Mouse (Mus musculus): Measurements from ENCODE around the gene Nkiras2.
"Not testable (repeated sequence)": the region's sequence is repeated elsewhere in the genome, so short reads cannot be mapped to it uniquely, and the experiment has no call there.

Nkiras2 gene

GRCm38 (mm10) chr11:100601372-100601771 is 17.7 kb upstream of the Nkiras2 start:
- DNase-seq (ENCODE audit: low spot score), result no peak

- no peak for DNase-seq (ENCODE audit: low spot score)
These were observed 15.9 kb upstream of the Nkiras2 start for GRCm38 (mm10) chr11:100603155-100603554.

DNA sequence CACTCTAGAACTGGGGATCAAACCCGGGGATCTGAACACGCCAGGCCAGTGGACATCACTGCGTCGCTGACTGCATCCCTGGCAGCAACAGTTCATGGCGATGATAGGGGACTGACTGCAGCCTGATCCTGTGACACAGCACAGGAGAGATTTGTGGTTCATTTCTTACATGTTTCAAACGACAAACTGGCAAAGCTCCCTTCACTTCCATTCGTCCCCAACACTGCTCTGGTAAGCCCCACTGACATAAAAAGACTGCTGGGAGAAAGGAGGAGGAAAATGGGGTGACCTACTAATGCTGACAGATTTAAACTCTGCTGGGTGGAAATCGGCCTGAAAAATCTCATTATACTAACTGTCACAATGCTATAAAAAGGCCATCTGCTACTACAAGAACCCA is 15.2 kb upstream of the Nkiras2 start:
- no peak for DNase-seq (ENCODE audit: low spot score)

DNA sequence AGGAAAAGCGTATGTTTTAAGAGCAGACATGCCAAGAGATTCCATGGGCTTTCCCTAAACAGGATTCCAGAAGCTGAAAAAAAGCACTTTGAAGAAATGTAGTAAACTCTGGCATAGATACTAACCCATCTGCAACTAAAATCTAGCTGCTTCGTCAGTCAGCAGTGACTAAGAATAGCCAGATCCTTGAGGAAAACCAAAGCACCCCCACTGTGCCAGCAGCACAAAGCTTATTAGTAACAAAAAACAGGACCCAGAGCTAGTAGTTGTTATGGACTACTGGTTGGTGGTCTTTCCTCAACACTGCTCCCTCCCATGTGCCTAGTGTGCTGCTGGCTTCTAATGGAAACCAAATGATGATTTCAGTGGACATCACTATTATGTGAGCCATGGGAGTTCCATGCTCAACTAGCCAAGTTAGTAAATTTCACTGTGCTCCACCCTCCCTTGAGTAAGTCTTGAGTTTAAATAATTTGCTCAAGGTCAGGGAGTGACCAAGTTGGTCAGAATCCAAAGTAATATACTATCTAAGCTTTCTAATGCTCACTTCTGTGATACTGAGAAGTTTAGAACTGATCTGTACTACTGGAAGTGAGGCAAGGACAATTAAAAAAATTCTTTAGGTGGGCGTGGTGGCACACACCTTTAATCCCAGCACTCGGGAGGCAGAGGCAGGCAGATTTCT is 14.6 kb upstream of the Nkiras2 start:
- DNase-seq (ENCODE audit: low spot score), result no peak

DNA sequence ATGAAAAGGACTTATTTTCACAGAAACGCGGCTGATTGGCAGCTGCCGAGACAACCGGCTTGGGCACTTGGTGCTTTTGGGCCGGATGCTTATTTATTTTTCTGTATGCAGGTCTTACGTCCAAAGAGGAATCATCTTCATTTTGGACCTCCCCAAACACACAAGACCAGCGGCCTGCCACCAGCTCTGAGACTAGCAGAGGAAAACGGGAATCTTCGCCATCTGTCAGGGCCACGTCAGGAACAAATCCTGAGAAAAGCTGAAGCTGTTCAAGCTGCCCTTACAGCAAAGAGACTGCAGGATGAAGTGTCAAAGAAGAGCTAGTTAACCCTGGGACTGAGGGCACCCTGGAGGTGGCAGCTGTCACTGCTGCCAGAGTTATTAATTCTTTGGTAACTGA is 13.6 kb upstream of the Nkiras2 start:
- DNase-seq (ENCODE audit: low spot score), result no peak

DNA sequence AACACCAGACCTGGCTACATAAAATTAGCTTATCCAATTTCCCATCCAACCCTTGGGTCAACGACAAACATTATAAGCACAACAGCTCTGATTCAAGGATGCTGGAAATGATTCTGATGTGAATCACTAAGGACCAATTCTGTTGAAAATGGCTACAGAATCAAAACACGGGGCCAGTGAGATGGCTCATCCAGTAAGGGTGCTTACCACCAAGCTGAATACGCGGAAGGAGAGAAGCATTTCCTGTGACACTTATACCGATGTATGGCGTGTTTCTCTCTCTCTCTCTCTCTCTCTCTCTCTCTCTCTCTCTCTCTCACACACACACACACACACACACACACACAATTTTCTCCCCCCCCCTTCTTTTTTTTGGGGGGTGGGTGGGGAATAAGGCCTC is 11.9 kb upstream of the Nkiras2 start:
- no peak for DNase-seq (ENCODE audit: low spot score)

DNA sequence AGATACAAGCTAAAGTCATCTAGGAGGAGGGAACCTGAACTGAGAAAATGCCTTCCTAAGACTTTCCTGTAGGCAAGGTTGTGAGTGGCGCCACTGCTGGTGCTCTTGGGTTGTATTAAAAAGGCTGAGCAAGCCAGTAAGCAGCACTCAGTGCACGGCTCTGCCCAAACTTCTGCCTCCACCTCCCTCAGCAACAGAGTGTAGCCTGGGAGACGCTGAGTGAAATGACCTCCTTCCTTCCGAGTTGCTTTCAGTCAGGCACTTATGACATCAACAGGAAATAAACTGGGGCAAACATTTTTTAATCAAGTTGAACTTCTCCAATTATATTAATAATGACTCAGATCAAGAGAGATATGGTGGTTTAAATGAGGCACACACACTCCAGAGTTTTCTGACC is 10.2 kb upstream of the Nkiras2 start:
- no peak for DNase-seq (ENCODE audit: low spot score)

DNA sequence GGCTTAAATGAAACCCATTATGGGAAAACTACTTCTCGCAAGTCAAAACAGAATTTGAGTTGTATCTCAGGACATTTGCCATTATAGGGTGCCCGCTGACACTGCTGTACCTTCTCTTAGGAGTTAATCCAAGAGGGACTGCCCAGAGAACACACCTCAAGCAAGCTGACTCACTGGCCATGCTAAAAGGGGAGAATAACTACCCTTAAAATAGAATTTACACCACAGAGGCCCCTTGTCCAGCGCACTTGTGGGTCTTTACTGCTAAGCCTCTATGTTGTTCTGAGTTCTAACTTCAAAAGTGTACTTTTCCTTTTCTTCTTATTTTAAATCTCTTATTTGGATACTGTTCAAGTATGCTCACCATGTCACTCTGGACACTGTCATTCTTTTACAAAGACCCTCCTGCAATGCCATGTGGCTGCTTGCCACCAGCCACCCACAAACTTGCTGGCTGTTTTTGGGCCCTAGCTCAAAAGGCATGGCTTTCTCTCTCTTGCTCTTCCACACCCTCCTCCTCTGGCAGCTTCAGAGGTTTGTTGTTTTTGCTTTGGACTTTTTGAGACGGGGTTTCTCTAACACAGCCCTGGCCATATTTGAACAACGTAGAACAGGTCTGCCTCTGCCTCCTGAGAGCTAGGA is 9.6 kb upstream of the Nkiras2 start:
- DNase-seq (ENCODE audit: low spot score), result no peak

DNA sequence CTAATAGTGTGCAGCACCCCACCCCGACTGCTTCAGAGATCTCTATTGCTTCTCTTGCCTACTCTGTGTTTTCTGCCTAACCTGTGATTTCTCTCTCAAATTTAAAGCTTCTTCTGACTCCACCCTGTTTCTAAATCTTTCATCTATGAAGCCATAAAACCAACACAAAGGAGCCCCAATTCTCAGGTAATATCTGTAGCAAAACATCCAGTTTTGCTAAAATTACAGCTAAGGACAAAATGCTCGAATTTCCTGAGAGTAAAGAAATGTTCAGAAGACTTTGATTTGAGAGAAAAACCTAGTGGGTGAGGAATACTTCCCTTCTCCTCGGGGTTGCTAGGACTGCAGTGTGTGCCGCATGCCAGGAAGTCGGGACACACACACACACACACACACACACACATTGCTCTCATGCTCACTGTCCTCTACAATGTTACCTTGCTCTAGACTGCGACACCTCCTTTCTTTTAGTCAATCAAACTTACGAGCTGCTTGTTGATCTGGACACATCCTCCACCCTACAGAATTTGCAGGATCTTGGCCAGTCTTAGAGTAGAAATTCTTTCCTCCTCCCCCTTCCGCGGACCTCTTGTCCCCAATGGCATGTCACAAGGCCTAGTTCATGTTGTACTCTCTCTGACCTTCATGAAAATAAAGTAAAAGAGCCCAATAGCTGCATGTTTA is 8.9 kb upstream of the Nkiras2 start:
- no peak for DNase-seq (ENCODE audit: low spot score)

GRCm38 (mm10) chr11:100611627-100612026 is 7.4 kb upstream of the Nkiras2 start:
- no peak for DNase-seq (ENCODE audit: low spot score)

- no peak for DNase-seq (ENCODE audit: low spot score)
These were observed 5.8 kb upstream of the Nkiras2 start for GRCm38 (mm10) chr11:100613241-100613640.

DNA sequence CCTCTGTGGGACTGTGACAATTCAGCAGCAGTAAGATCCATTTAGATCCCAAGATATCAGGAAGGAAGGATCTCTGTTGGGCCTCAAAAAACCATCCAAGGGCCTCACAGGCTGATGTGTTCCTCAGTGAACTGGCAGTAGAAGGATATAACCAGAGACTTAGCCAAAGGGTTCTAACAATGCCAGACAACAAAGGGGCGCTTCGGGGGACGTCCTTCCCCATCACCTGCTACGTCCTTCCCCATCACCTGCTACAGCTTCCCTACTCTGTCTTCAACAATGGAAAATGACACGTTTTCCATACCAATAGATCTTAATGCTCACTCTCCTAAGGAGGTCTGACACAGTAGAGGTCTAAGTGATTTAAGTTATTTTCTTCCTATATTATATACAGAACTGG is 2.7 kb upstream of the Nkiras2 start:
- DNase-seq (ENCODE audit: low spot score), result no peak

DNA sequence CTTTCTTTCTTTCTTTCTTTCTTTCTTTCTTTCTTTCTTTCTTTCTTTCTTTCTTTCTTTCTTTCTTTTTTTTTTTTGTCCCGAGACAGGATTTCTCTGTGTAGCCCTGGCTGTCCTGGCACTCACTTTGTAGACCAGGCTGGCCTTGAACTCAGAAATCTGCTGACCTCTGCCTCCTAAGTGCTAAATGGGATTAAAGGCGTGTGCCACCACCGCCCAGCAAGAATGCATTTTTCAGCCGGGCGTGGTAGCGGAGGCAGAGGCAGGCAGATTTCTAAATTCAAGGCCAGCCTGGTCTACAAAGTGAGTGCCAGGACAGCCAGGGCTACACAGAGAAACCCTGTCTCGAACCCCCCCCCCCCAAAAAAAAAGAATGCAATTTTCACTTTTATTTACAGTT is 2.2 kb upstream of the Nkiras2 start:
- DNase-seq (ENCODE audit: low spot score), result not testable (repeated sequence)

DNA sequence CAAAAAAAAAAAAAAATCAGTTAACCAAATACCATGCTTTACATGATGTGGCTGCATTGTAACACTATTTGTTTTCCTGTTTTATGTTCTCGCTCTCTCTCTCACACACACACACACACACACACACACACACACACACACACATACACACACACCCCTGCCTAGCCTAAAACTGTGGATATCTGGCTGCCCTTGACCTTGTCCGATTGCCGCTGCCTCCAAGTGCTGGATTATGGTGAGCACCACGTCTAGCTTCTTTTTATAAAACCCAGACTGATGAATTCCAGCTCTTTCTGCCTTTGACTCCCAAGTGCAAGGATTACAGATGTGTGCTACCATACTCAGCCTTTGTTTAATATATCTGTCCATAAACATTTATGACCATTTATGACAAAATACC is 1.6 kb upstream of the Nkiras2 start:
- DNase-seq (ENCODE audit: low spot score), result no peak

GRCm38 (mm10) chr11:100619485-100619975 is 486 bp downstream of the Nkiras2 start:
- DNase-seq (ENCODE audit: low spot score), result peak; percentile 96

GRCm38 (mm10) chr11:100619982-100620381 is 938 bp downstream of the Nkiras2 start, which contains the start of gene Dnajc7:
Dnajc7 (minus strand) TSS chr11:100620168.
- DNase-seq (ENCODE audit: low spot score), result no peak

DNA sequence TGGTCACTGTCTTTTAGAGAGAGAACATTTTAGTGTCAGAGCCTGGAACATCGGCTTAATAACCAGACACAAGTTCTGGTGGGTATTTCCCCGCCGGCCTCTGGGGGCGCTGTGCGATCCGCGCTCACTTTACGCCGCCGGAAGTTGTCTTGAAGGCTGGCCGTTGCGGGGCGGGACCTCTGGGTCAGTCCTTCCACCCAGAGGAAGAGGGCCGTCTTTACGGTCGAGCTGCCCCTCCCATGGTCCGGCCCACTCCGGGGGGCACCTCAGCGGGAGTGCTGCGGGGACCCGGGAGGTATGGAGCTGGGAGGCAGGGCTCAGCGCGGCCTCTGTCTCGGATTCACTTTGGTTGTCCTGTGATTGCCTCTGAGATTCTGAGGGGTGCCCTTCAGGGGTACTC is 3.7 kb downstream of the Nkiras2 start:
- peak; percentile 95 for DNase-seq (ENCODE audit: low spot score)

DNA sequence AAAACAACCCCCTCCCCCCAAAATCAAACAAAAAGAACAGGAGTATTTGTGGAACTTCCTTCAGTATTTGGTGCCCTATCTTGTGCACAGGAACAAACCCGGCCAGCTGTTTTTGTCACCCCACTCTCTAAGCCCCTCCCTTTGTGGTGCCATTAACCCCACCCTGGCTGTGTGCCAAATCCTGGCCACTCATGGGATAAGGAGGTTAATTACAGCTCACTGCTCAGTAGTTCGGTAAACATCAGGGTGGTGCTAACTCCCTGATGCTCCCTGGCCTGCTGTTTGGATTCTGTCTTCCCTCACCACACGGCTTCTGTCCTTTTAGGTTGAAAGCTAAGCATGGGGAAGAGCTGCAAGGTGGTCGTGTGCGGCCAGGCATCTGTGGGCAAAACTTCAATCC is 4.8 kb downstream of the Nkiras2 start:
- no peak for DNase-seq (ENCODE audit: low spot score)

GRCm38 (mm10) chr11:100625754-100626700 is 7.0 kb downstream of the Nkiras2 start:
- no peak for DNase-seq (ENCODE audit: low spot score)

- DNase-seq (ENCODE audit: low spot score), result peak; percentile 70
These were observed 7.7 kb downstream of the Nkiras2 start for GRCm38 (mm10) chr11:100626701-100627195.

- DNase-seq (ENCODE audit: low spot score), result no peak
These were observed 9.0 kb downstream of the Nkiras2 start for GRCm38 (mm10) chr11:100628056-100628455.

GRCm38 (mm10) chr11:100628862-100629352 is 9.9 kb downstream of the Nkiras2 start:
- DNase-seq (ENCODE audit: low spot score), result no peak
